In the genomic region with DNA sequence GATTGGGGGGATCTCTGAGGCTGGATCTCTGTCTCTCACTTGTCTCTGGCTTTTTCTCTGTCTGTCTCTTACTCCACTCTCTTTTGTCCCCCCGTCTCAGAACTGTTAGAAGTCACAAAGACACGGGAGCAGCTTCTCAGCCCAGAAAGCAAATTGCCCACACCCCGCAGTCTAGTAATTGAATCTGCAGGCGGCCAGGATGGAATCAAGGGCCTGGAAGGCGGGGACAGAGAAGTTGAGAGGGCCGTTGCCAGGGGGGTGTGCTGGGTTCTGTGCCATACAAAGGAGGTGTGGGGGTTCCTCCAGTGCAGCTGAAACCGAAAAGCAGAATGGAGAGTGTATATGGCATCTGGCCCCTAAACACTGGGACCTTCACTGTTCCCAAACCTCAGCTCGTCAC, we compare ENCODE assay signal across 24 mouse cellular contexts. TPM values are rescaled to one million over a fixed set of nuclear protein-coding genes. Genes with fewer than 3 reads are reported as not detected.
DNase-seq lines count a peak whose midpoint lies in the region; ATAC-seq lines count a peak whose summit lies in the region.
"Had no signal": no experiment of that assay in that cellular context is flagged by ENCODE, and none has a peak within 500 bp of the region (broad histone marks: within the 10 kb centered on the region; RNA-seq: fewer than 3 reads in every experiment).

No protein-coding gene starts in this region.

- peak overlapping the region; percentile 51; the same call in 1 of the 2 replicates for H3K27ac ChIP-seq in hindbrain, embryonic 15.5 days (replicated peaks)
- no peak overlapping the region for H3K27ac ChIP-seq in hindbrain, embryonic 12.5 days
- peak overlapping the region; percentile 45 for H3K27ac ChIP-seq in midbrain, embryonic 13.5 days
- H3K27ac ChIP-seq in midbrain, embryonic 11.5 days (ENCODE audit: low read depth, low read length), result no peak overlapping the region
- H3K27ac ChIP-seq in forebrain, embryonic 15.5 days (replicated peaks), result peak overlapping the region; percentile 44
- peak overlapping the region; percentile 51; the same call in 1 of the 2 replicates for H3K27ac ChIP-seq in neural tube, embryonic 15.5 days (replicated peaks)
- H3K27ac ChIP-seq: heart, embryonic 10.5 days had no signal

- intact Hi-C loops in heart, postnatal 36 days (cut with DNase I), result no loop called here

- WGBS in hindbrain, embryonic 15.5 days, result 30% methylated on average over 8 of the region's 8 CpGs
- 40% methylated on average over 8 of the region's 8 CpGs for WGBS in hindbrain, embryonic 12.5 days
- 43% methylated on average over 8 of the region's 8 CpGs for WGBS in midbrain, embryonic 13.5 days
- WGBS in midbrain, embryonic 11.5 days, result 52% methylated on average over 8 of the region's 8 CpGs
- WGBS in forebrain, embryonic 15.5 days, result 13% methylated on average over 8 of the region's 8 CpGs
- 22% methylated on average over 8 of the region's 8 CpGs for WGBS in neural tube, embryonic 15.5 days

- no peaks in the 10 kb centered on the region for H3K9me3 ChIP-seq in hindbrain, embryonic 15.5 days
- no peaks in the 10 kb centered on the region for H3K9me3 ChIP-seq in hindbrain, embryonic 12.5 days (replicated peaks)
- H3K9me3 ChIP-seq in midbrain, embryonic 13.5 days, result no peaks in the 10 kb centered on the region
- no peaks in the 10 kb centered on the region for H3K9me3 ChIP-seq in midbrain, embryonic 11.5 days (ENCODE audit: control insufficient read depth, low read length)
- no peaks in the 10 kb centered on the region for H3K9me3 ChIP-seq in forebrain, embryonic 15.5 days
- no peaks in the 10 kb centered on the region for H3K9me3 ChIP-seq in neural tube, embryonic 15.5 days (replicated peaks)
- H3K9me3 ChIP-seq: heart, embryonic 10.5 days had no signal

- H3K4me1 ChIP-seq in hindbrain, embryonic 15.5 days (replicated peaks), result peaks cover 27% of the 10 kb centered on the region
- H3K4me1 ChIP-seq in hindbrain, embryonic 12.5 days, result peaks cover 31% of the 10 kb centered on the region
- H3K4me1 ChIP-seq in midbrain, embryonic 13.5 days (replicated peaks), result peaks cover 52% of the 10 kb centered on the region
- H3K4me1 ChIP-seq in midbrain, embryonic 11.5 days (ENCODE audit: control insufficient read depth, insufficient read depth, low read length), result peaks cover 5% of the 10 kb centered on the region
- peaks cover 21% of the 10 kb centered on the region for H3K4me1 ChIP-seq in forebrain, embryonic 15.5 days
- peaks cover 28% of the 10 kb centered on the region for H3K4me1 ChIP-seq in neural tube, embryonic 15.5 days

- no peak overlapping the region for H3K9ac ChIP-seq in hindbrain, embryonic 15.5 days
- no peak overlapping the region for H3K9ac ChIP-seq in hindbrain, embryonic 12.5 days
- H3K9ac ChIP-seq in midbrain, embryonic 13.5 days (replicated peaks), result no peak overlapping the region
- no peak overlapping the region for H3K9ac ChIP-seq in midbrain, embryonic 11.5 days (ENCODE audit: low read length)
- no peak overlapping the region for H3K9ac ChIP-seq in forebrain, embryonic 15.5 days (replicated peaks)
- H3K9ac ChIP-seq in neural tube, embryonic 15.5 days (replicated peaks), result no peak overlapping the region

- H3K4me3 ChIP-seq in hindbrain, embryonic 15.5 days, result no peak overlapping the region
- no peak overlapping the region for H3K4me3 ChIP-seq in hindbrain, embryonic 12.5 days
- H3K4me3 ChIP-seq in midbrain, embryonic 13.5 days (replicated peaks), result no peak overlapping the region
- H3K4me3 ChIP-seq in midbrain, embryonic 11.5 days (ENCODE audit: low read depth, low read length), result no peak overlapping the region
- no peak overlapping the region for H3K4me3 ChIP-seq in forebrain, embryonic 15.5 days
- no peak overlapping the region for H3K4me3 ChIP-seq in neural tube, embryonic 15.5 days (replicated peaks)
- H3K4me3 ChIP-seq: heart, embryonic 10.5 days; myocyte had no signal

- DNase-seq in midbrain, embryonic 11.5 days (ENCODE audit: low spot score, missing footprints), result no peak
- DNase-seq in heart, postnatal 36 days, result no peak
- DNase-seq: gastrocnemius, postnatal 36 days; heart, postnatal 4 days; kidney, adult 8-10 months; kidney, postnatal 4 days; thymus, adult 2 months had no signal

- no peak overlapping the region for H3K4me2 ChIP-seq in hindbrain, embryonic 15.5 days
- no peak overlapping the region for H3K4me2 ChIP-seq in hindbrain, embryonic 12.5 days (replicated peaks)
- H3K4me2 ChIP-seq in midbrain, embryonic 13.5 days (replicated peaks), result no peak overlapping the region
- H3K4me2 ChIP-seq in midbrain, embryonic 11.5 days, result no peak overlapping the region
- H3K4me2 ChIP-seq in forebrain, embryonic 15.5 days (replicated peaks), result no peak overlapping the region
- H3K4me2 ChIP-seq in neural tube, embryonic 15.5 days, result no peak overlapping the region

- H3K36me3 ChIP-seq in hindbrain, embryonic 15.5 days, result no peaks in the 10 kb centered on the region
- no peaks in the 10 kb centered on the region for H3K36me3 ChIP-seq in hindbrain, embryonic 12.5 days
- no peaks in the 10 kb centered on the region for H3K36me3 ChIP-seq in midbrain, embryonic 13.5 days
- no peaks in the 10 kb centered on the region for H3K36me3 ChIP-seq in midbrain, embryonic 11.5 days (ENCODE audit: control insufficient read depth, insufficient read depth, low read length)
- no peaks in the 10 kb centered on the region for H3K36me3 ChIP-seq in forebrain, embryonic 15.5 days
- no peaks in the 10 kb centered on the region for H3K36me3 ChIP-seq in neural tube, embryonic 15.5 days
- H3K36me3 ChIP-seq: heart, embryonic 10.5 days had no signal

- ATAC-seq in hindbrain, embryonic 15.5 days (ENCODE audit: low FRiP score, low read depth), result no peak
- no peak for ATAC-seq in hindbrain, embryonic 12.5 days (ENCODE audit: low FRiP score)
- ATAC-seq in midbrain, embryonic 13.5 days, result no peak
- ATAC-seq in midbrain, embryonic 11.5 days (ENCODE audit: low FRiP score), result no peak
- no peak; the same call in 1 of the 2 replicates for ATAC-seq in forebrain, embryonic 15.5 days (replicated peaks)
- no peak for ATAC-seq in neural tube, embryonic 15.5 days (ENCODE audit: low FRiP score)

- H3K27me3 ChIP-seq in hindbrain, embryonic 15.5 days, result no peaks in the 10 kb centered on the region
- H3K27me3 ChIP-seq in hindbrain, embryonic 12.5 days, result no peaks in the 10 kb centered on the region
- H3K27me3 ChIP-seq in midbrain, embryonic 13.5 days, result no peaks in the 10 kb centered on the region
- no peaks in the 10 kb centered on the region for H3K27me3 ChIP-seq in midbrain, embryonic 11.5 days (ENCODE audit: control insufficient read depth, insufficient read depth, low read length)
- H3K27me3 ChIP-seq in forebrain, embryonic 15.5 days, result no peaks in the 10 kb centered on the region
- H3K27me3 ChIP-seq in neural tube, embryonic 15.5 days (replicated peaks), result no peaks in the 10 kb centered on the region

RNA-seq across cellular contexts. Expression of a gene that starts 11.5 kb away (rescaled TPM):
- polyA plus RNA-seq in hindbrain, embryonic 15.5 days (2015; fragmentation: Nextera tagmentation; extraction: Ambion mirVana), result 0.46 and 1.3 TPM in 2 replicates
- polyA plus RNA-seq in hindbrain, embryonic 12.5 days (2016; fragmentation: Nextera tagmentation; extraction: Ambion mirVana), result 1.8 and 2.0 TPM in 2 replicates
- 0.90 and 1.3 TPM in 2 replicates for polyA plus RNA-seq in midbrain, embryonic 13.5 days (2015; fragmentation: Nextera tagmentation; extraction: Ambion mirVana)
- polyA plus RNA-seq in midbrain, embryonic 11.5 days (2014; fragmentation: Nextera tagmentation; extraction: Ambion mirVana), result 0.45 and 0.58 TPM in 2 replicates
- 1.5 TPM in 2 replicates for polyA plus RNA-seq in forebrain, embryonic 15.5 days (2015; fragmentation: Nextera tagmentation; extraction: Ambion mirVana)
- 0.95 and 1.4 TPM in 2 replicates for polyA plus RNA-seq in neural tube, embryonic 15.5 days (2015; fragmentation: Nextera tagmentation; extraction: Ambion mirVana)
- under 1 TPM in 1 of 2 experiments, not detected in 1; 0.22 TPM for total RNA-seq in heart, postnatal 36 days (2021)
- total RNA-seq: liver, adult 2 months had no signal

RNA-seq across cellular contexts. Expression of a gene that starts 30.5 kb away (rescaled TPM):
- polyA plus RNA-seq in hindbrain, embryonic 15.5 days (2015; fragmentation: Nextera tagmentation; extraction: Ambion mirVana), result 0.17 TPM in 1 of 2 replicates, not detected in the other
- polyA plus RNA-seq in hindbrain, embryonic 12.5 days (2016; fragmentation: Nextera tagmentation; extraction: Ambion mirVana), result not detected in 2 replicates
- 0.17 TPM in 1 of 2 replicates, not detected in the other for polyA plus RNA-seq in midbrain, embryonic 13.5 days (2015; fragmentation: Nextera tagmentation; extraction: Ambion mirVana)
- not detected in 2 replicates for polyA plus RNA-seq in midbrain, embryonic 11.5 days (2014; fragmentation: Nextera tagmentation; extraction: Ambion mirVana)
- polyA plus RNA-seq in forebrain, embryonic 15.5 days (2015; fragmentation: Nextera tagmentation; extraction: Ambion mirVana), result 0.14 and 0.36 TPM in 2 replicates
- not detected in 2 replicates for polyA plus RNA-seq in neural tube, embryonic 15.5 days (2015; fragmentation: Nextera tagmentation; extraction: Ambion mirVana)
- not detected for total RNA-seq in heart, postnatal 36 days (2021)
- total RNA-seq: adrenal gland, adult 18-20 months; ES-E14; gastrocnemius, postnatal 36 days; heart, postnatal 4 days; left cerebral cortex, adult 18-20 months; liver, adult 2 months; megakaryocyte progenitor cell, adult 5-6 weeks had no signal
- polyA plus RNA-seq: cerebellum, adult 2 months; frontal cortex, adult 2 months; heart, embryonic 10.5 days; liver, adult 2 months; lung, embryonic 16.5 days; myocyte; small intestine, adult 2 months; stomach, embryonic 14.5 days had no signal

RNA-seq across cellular contexts. Expression of a gene that starts 41.6 kb away (rescaled TPM):
- polyA plus RNA-seq in hindbrain, embryonic 15.5 days (2015; fragmentation: Nextera tagmentation; extraction: Ambion mirVana), result 71.4 and 81.2 TPM in 2 replicates
- 93.5 and 105 TPM in 2 replicates for polyA plus RNA-seq in hindbrain, embryonic 12.5 days (2016; fragmentation: Nextera tagmentation; extraction: Ambion mirVana)
- polyA plus RNA-seq in midbrain, embryonic 13.5 days (2015; fragmentation: Nextera tagmentation; extraction: Ambion mirVana), result 74.1 and 89.0 TPM in 2 replicates
- 45.8 and 46.5 TPM in 2 replicates for polyA plus RNA-seq in midbrain, embryonic 11.5 days (2014; fragmentation: Nextera tagmentation; extraction: Ambion mirVana)
- 76.1 and 84.7 TPM in 2 replicates for polyA plus RNA-seq in forebrain, embryonic 15.5 days (2015; fragmentation: Nextera tagmentation; extraction: Ambion mirVana)
- 73.4 and 76.5 TPM in 2 replicates for polyA plus RNA-seq in neural tube, embryonic 15.5 days (2015; fragmentation: Nextera tagmentation; extraction: Ambion mirVana)
- 10 to 100 TPM; 41.4 to 48.5 TPM for total RNA-seq in heart, postnatal 36 days (2021)

RNA-seq across cellular contexts. Expression of a gene that starts 41.9 kb away (rescaled TPM):
- polyA plus RNA-seq in hindbrain, embryonic 15.5 days (2015; fragmentation: Nextera tagmentation; extraction: Ambion mirVana), result 105 and 116 TPM in 2 replicates
- polyA plus RNA-seq in hindbrain, embryonic 12.5 days (2016; fragmentation: Nextera tagmentation; extraction: Ambion mirVana), result 161 and 162 TPM in 2 replicates
- 112 and 127 TPM in 2 replicates for polyA plus RNA-seq in midbrain, embryonic 13.5 days (2015; fragmentation: Nextera tagmentation; extraction: Ambion mirVana)
- 110 and 113 TPM in 2 replicates for polyA plus RNA-seq in midbrain, embryonic 11.5 days (2014; fragmentation: Nextera tagmentation; extraction: Ambion mirVana)
- 125 and 132 TPM in 2 replicates for polyA plus RNA-seq in forebrain, embryonic 15.5 days (2015; fragmentation: Nextera tagmentation; extraction: Ambion mirVana)
- polyA plus RNA-seq in neural tube, embryonic 15.5 days (2015; fragmentation: Nextera tagmentation; extraction: Ambion mirVana), result 95.9 and 103 TPM in 2 replicates
- 10 to 100 TPM; 55.1 to 65.8 TPM for total RNA-seq in heart, postnatal 36 days (2021)

Comparison
In these comparisons a context has a peak if more than half of its experiments do, and no peak if none do; other contexts are left out.
1. H3K27ac ChIP-seq: peak in hindbrain, embryonic 15.5 days (single experiment), midbrain, embryonic 13.5 days (single experiment), forebrain, embryonic 15.5 days (single experiment) and neural tube, embryonic 15.5 days (single experiment); none in hindbrain, embryonic 12.5 days (single experiment) and midbrain, embryonic 11.5 days (single experiment).